Mouse (Mus musculus) granulocyte monocyte progenitor cell, adult 5-6 weeks (primary cell): ENCODE measurements around the gene Elovl5. TPM values are rescaled to one million over a fixed set of nuclear protein-coding genes. Genes with fewer than 3 reads are reported as not detected.

Source experiments
- ATAC-seq: replicated peaks from 2 replicates; pipeline ENCODE4 v1.8.0; 2016; ENCODE audit warnings: mild to moderate bottlenecking, moderate TSS enrichment, inconsistent platforms; ENCODE audit not compliant: poor library complexity, severe bottlenecking
- total RNA-seq, 2 experiments: library from RNA; stranded (forward) in 1 of 2; stranded (reverse) in 1 of 2; fragments of 200-712, 200-1000 nt in 1 of 2; fragments of >200 nt in 1 of 2; fragmentation: Nextera tagmentation in 1 of 2; gene quantifications; 2 replicates each; pipeline ENCODE4 v1.2.3; 2014 to 2017

Elovl5 gene
- total RNA-seq, 2 experiments from 2014 or later, result 79.8 to 123 TPM

- no peak for ATAC-seq
Observed at GRCm38 (mm10) chr9:77951971-77952370, 34.8 kb downstream of the Elovl5 start.

GRCm38 (mm10) chr9:77953053-77953452 lies 35.9 kb downstream of the Elovl5 start:
- no peak for ATAC-seq

- no peak for ATAC-seq
Observed at GRCm38 (mm10) chr9:77954496-77954895, 37.3 kb downstream of the Elovl5 start.

- no peak for ATAC-seq
Observed at GRCm38 (mm10) chr9:77954981-77955380, 37.8 kb downstream of the Elovl5 start.

- ATAC-seq, result no peak
Observed at GRCm38 (mm10) chr9:77955511-77955910, 38.3 kb downstream of the Elovl5 start.

- no peak for ATAC-seq
Observed at GRCm38 (mm10) chr9:77955964-77956363, 38.8 kb downstream of the Elovl5 start.

- ATAC-seq, result no peak
Observed at GRCm38 (mm10) chr9:77958327-77958726, 41.2 kb downstream of the Elovl5 start.

GRCm38 (mm10) chr9:77959759-77960158 lies 42.6 kb downstream of the Elovl5 start:
- peak; percentile 79 for ATAC-seq

GRCm38 (mm10) chr9:77961350-77961749 lies 44.2 kb downstream of the Elovl5 start:
- ATAC-seq, result peak; percentile 38

- no peak for ATAC-seq
Observed at GRCm38 (mm10) chr9:77964084-77964483, 46.9 kb downstream of the Elovl5 start.

GRCm38 (mm10) chr9:77965287-77965686 lies 48.1 kb downstream of the Elovl5 start:
- ATAC-seq, result no peak

- peak; percentile 76 for ATAC-seq
Observed at GRCm38 (mm10) chr9:77965768-77966552, 48.8 kb downstream of the Elovl5 start.

- no peak for ATAC-seq
Observed at GRCm38 (mm10) chr9:77966861-77967260, 49.7 kb downstream of the Elovl5 start.

GRCm38 (mm10) chr9:77967584-77968163 lies 50.5 kb downstream of the Elovl5 start:
- ATAC-seq, result no peak

- no peak for ATAC-seq
Observed at GRCm38 (mm10) chr9:77969192-77969953, 52.2 kb downstream of the Elovl5 start.

- no peak for ATAC-seq
Observed at GRCm38 (mm10) chr9:77979000-77979399, 61.8 kb downstream of the Elovl5 start.

- no peak for ATAC-seq
Observed at GRCm38 (mm10) chr9:77982616-77983015, 65.5 kb downstream of the Elovl5 start.

- ATAC-seq, result no peak
Observed at GRCm38 (mm10) chr9:77983521-77983920, 66.4 kb downstream of the Elovl5 start.

- no peak for ATAC-seq
Observed at GRCm38 (mm10) chr9:77986153-77986795, 69.1 kb downstream of the Elovl5 start.

- no peak for ATAC-seq
Observed at GRCm38 (mm10) chr9:77989626-77990025, 72.5 kb downstream of the Elovl5 start.

GRCm38 (mm10) chr9:77990278-77990677 lies 73.1 kb downstream of the Elovl5 start:
- ATAC-seq, result no peak
